Mouse (Mus musculus): Measurements from ENCODE around the gene Kdelc1.

The Kdelc1 gene

GRCm38 (mm10) chr1:44118239-44119054 is at the start of gene Kdelc1, which contains the start of gene Bivm:
Kdelc1 (minus strand) TSS chr1:44118808.
Bivm (plus strand) TSS chr1:44118957.
- peak; percentile 84 to 85 for DNase-seq (ENCODE audit: low spot score in 2 of 2)

- DNase-seq (ENCODE audit: low spot score in 2 of 2) = no peak
These were observed 49.3 kb upstream of the Kdelc1 start for GRCm38 (mm10) chr1:44167859-44168383.

DNA sequence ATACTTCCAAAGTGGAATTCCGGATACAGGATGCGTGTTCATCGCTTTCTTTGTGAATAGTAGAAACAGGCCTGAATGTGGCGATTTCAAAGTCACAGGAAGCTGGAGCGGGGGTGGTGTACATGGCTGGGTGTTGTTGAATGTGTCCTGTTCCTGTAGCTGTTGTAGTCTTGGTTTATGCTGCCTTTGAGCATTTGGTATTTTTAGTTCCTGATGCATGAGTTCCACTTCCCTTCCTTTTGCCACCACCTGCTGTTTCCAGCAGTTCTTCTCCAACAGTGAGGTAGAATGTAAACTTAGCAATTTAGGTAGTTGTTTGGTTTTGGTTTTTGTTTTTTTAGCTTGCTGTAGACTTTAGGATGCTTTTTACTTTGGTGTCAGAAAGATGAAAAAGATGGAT is 43.8 kb upstream of the Kdelc1 start:
- no peak for DNase-seq (ENCODE audit: low spot score in 2 of 2)

GRCm38 (mm10) chr1:44161818-44162217 is 43.2 kb upstream of the Kdelc1 start:
- no peak for DNase-seq (ENCODE audit: low spot score in 2 of 2)

- no peak for DNase-seq (ENCODE audit: low spot score in 2 of 2)
These were observed 39.7 kb upstream of the Kdelc1 start for GRCm38 (mm10) chr1:44158317-44158716.

GRCm38 (mm10) chr1:44155287-44155686 is 36.7 kb upstream of the Kdelc1 start:
- DNase-seq (ENCODE audit: low spot score in 2 of 2) = no peak

DNA sequence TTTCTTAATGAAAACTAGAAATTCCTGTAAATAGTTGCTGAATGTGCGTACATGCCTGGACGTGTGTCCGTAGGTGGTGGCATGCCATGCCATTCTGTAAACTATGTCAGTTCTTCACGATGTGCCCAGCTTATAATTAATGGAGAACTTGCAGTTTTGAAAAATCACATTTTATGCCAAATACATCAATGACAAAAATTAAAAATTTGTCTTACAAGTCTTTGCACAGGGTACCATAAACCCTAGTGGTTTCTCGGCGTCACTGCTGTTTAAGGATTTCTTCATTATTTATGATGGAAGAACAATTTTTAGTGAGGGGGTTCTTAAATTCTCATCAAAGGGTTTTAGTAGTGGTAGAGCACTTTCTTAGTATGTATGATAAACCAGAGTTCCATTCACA is 30.1 kb upstream of the Kdelc1 start:
- DNase-seq (ENCODE audit: low spot score in 2 of 2) = no peak

- peak; percentile 70 to 74 for DNase-seq (ENCODE audit: low spot score in 2 of 2)
These were observed 29.2 kb upstream of the Kdelc1 start, which contains the start of gene Ercc5 for GRCm38 (mm10) chr1:44147563-44148381. Ercc5 (plus strand) TSS chr1:44147744.

GRCm38 (mm10) chr1:44142747-44143146 is 24.1 kb upstream of the Kdelc1 start:
- no peak for DNase-seq (ENCODE audit: low spot score in 2 of 2)

GRCm38 (mm10) chr1:44140232-44140631 is 21.6 kb upstream of the Kdelc1 start:
- no peak for DNase-seq (ENCODE audit: low spot score in 2 of 2)

DNA sequence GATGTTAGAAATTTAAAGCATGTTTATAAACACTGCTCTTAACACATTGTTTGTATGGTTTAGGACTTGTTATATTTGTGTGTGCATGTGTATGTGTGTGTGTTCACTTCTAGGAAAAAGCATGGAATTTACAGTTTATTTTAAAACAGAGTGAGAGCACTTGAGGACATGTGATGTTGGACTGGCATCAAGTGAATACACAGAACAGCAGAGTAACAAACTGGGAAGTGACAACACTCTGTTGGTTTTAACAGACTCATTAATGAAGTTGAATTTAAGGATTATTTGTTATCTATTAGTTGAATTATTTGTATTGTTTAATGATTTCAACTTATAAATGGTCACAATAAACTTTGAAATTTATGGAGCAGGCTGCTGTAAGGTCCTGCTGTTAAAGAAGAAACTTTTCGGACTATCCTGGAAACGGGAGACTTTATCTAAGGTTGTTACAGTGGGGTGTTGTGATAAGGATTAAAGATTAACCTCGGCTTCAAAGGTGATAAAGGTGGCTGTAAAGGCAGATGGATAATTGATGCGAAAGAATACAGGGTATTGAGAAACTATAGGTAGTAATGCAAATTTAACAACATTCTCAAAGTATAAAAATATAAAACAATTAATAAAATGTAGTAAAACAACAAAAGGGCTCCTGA is 11.4 kb upstream of the Kdelc1 start:
- DNase-seq (ENCODE audit: low spot score in 2 of 2) = no peak

DNA sequence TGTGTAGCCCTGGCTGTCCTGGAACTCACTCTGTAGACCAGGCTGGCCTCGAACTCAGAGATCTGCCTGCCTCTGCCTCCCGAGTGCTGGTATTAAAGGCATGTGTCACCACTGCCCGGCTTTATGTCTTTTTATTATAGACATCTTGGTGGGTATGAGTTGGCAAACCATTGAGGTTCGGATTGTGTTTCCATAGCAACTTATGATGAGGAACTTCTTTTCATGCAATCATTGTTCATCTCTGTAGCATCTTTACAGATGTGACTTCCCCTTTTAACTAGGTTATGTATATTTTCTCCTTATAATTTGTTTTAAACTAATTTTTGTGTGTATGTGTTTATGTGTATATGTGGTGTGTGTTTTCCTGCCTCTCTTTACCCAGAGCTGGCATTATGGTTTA is 7.0 kb upstream of the Kdelc1 start:
- DNase-seq (ENCODE audit: low spot score in 2 of 2) = no peak

DNA sequence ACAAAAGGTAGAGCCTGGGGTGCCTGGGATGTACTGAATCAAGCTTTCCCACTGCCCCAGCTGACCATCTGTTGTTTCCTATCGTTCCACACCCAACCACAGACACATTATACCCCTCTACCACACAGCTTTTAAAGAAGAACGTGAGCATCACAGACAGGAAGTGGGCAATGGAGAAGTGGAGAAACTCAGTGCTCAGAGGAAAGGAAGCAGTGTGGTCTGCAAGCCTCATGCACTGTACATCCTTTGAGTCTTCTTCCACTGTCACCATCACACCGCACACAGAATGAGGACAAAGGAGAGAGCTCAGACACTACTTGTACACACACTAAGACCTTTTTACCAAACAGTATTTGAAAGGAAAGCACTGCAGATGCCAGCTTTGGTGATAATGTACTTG is 3.6 kb upstream of the Kdelc1 start:
- DNase-seq (ENCODE audit: low spot score in 2 of 2) = no peak

GRCm38 (mm10) chr1:44120074-44120406 is 1.4 kb upstream of the Kdelc1 start:
- no peak for DNase-seq (ENCODE audit: low spot score in 2 of 2)

- DNase-seq (ENCODE audit: low spot score in 2 of 2) = peak; percentile 80 to 83
These were observed 829 bp upstream of the Kdelc1 start for GRCm38 (mm10) chr1:44119201-44120073.

DNA sequence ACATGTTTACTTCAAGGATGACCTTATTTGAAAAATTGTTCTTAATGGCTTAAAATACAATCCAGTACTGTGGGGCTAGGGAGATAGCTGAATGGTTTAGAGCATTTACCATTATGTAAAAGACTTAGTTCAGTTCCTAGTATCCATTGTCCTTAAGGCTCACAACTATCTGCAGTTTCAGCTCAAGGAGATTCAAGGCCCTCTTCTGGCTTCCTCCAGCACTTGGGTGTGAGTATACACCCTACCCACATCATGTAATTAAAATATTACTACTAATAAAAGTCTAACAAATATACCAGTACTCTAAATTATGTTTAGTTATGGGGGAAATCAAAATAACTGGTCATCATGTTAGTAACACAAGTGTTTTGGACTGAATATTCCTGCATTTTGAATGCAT is 1.0 kb downstream of the Kdelc1 start:
- DNase-seq (ENCODE audit: low spot score in 2 of 2) = no peak

DNA sequence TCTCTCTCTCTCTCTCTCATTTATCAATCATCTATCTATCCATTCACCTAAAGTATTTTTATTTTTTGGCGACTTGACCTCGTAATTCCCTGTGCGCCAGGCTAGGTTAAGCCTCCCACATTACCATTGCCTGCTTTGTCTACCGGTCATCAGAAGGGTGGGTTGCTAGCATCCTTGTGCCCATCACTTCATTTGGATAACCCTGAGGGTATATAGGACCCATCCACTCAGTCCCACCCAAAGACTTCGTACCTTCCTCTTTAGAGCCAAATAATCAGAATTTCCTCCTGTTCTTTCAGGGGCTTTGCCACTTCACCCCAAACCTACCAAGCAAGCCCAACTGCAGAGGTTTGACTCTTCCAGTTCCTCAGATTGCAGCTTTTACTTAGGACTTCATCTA is 15.7 kb downstream of the Kdelc1 start:
- DNase-seq (ENCODE audit: low spot score in 2 of 2) = no peak

DNA sequence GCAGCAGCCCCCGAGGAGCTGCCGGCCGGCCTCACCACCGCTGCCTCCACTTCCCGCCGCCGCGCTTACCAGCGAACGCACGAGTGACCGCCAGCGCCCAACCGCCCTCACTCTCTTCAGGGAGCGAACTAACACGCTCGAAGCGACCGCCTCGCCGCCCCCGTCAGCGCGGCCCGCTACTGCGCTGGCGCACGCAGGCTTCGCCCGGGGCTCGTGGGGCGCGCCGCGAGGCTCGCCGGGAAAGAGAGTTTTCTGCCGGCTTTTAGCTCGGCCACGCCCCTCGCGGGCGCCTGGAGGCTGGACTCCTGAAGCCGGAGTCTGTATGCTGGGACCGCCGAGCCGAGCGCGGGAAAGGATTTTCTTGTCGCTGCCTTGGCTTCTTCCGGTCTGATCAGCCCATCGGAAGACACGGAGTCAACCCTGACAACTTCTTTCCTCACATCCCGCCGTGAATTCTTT is 16.3 kb downstream of the Kdelc1 start, which contains the start of gene Tex30:
Tex30 (minus strand) TSS at position 183 of the 459 bp plus-strand sequence.
- peak; percentile 91 for DNase-seq (ENCODE audit: low spot score in 2 of 2)

DNA sequence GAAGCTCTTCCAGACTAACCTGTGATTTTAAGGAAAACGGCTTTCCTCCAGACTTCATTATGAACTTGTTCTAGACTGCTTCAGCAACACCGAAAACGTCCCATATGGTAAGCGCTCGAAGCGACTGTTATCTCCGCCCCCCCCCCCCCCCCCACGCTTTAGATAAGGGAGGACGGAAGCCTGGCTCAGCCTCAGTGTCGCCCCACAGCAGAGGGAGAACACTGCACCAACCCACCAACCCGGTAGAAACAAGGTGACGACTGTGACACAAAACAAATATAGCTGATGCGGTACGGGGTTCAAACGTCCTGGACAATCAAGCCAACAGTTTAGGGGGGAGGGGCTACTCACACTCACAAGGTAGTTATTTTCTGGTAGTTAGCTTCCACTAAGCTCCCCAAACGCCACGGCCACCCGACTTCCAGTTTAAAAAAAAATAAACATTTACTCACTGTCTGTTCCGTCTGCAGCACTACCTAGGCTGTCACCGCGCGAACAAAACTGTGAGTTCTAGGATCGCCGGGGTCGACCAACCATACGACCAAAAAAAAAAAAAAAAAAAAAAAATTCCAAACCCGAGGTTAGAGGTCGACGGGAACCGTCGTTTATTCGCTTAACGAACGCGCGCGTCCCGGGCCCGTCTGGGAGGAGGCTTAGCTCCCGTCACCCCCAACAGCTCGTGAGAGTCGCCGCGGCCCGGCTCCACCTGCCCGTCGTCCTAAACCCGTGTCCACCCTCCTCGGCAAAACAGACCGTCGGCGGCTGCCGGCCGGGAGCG is 17.0 kb downstream of the Kdelc1 start:
- DNase-seq (ENCODE audit: low spot score in 2 of 2) = no peak

- DNase-seq (ENCODE audit: low spot score in 2 of 2) = no peak
These were observed 54.0 kb downstream of the Kdelc1 start for GRCm38 (mm10) chr1:44064625-44065024.
